Mouse (Mus musculus): ENCODE results near the gene Klf13. TPM values are rescaled to one million over a fixed set of nuclear protein-coding genes. Genes with fewer than 3 reads are reported as not detected.

Klf13 gene
- total RNA-seq, 2 experiments from 2014 or later: 148 to 154 TPM

GRCm38 (mm10) chr7:63898201-63898600 is 40.5 kb downstream of the Klf13 start:
- intact Hi-C loops (cut with DNase I): loop anchor here (5.0 to 10.0 kb wide), 2 partner anchors 39 to 143 kb away; partner anchors contain the start of gene Klf13

GRCm38 (mm10) chr7:63897655-63898054 is 41.1 kb downstream of the Klf13 start:
- intact Hi-C loops (cut with DNase I): loop anchor here (5.0 to 10.0 kb wide), 2 partner anchors 40 to 143 kb away; partner anchors contain the start of gene Klf13

More at GRCm38 (mm10) chr7:63898201-63898600, 40.5 kb downstream of the Klf13 start:
- no peak for DNase-seq (ENCODE audit: extremely low spot score in 1 of 2, low spot score in 2 of 2)

GRCm38 (mm10) chr7:63896968-63897468 is 41.7 kb downstream of the Klf13 start:
- DNase-seq (ENCODE audit: extremely low spot score in 1 of 2, low spot score in 2 of 2): peak; percentile 74 to 92
- intact Hi-C loops (cut with DNase I): loop anchor here (5.0 to 10.0 kb wide), 2 partner anchors 40 to 142 kb away; partner anchors contain the start of gene Klf13

More at GRCm38 (mm10) chr7:63897655-63898054, 41.1 kb downstream of the Klf13 start:
- no peak for DNase-seq (ENCODE audit: extremely low spot score in 1 of 2, low spot score in 2 of 2)

- intact Hi-C loops (cut with DNase I): loop anchor here (5.0 to 10.0 kb wide), 2 partner anchors 41 to 142 kb away; partner anchors contain the start of gene Klf13
- DNase-seq (ENCODE audit: extremely low spot score in 1 of 2, low spot score in 2 of 2): no peak
Measured at GRCm38 (mm10) chr7:63896276-63896967, 42.3 kb downstream of the Klf13 start.

- DNase-seq (ENCODE audit: extremely low spot score in 1 of 2, low spot score in 2 of 2): no peak
- intact Hi-C loops (cut with DNase I): loop anchor here (5.0 to 10.0 kb wide), 2 partner anchors 42 to 140 kb away; partner anchors contain the start of gene Klf13
Measured at GRCm38 (mm10) chr7:63895223-63895622, 43.5 kb downstream of the Klf13 start.

GRCm38 (mm10) chr7:63894662-63895061 is 44.1 kb downstream of the Klf13 start:
- no peak for DNase-seq (ENCODE audit: extremely low spot score in 1 of 2, low spot score in 2 of 2)
- intact Hi-C loops (cut with DNase I): loop anchor here (5.0 to 10.0 kb wide), 2 partner anchors 43 to 140 kb away; partner anchors contain the start of gene Klf13

- DNase-seq (ENCODE audit: extremely low spot score in 1 of 2, low spot score in 2 of 2): no peak
- intact Hi-C loops (cut with DNase I): loop anchor here (10.0 kb wide), 1 partner anchor 139 kb away; no protein-coding TSS in a partner anchor
Measured at GRCm38 (mm10) chr7:63893729-63894128, 45.0 kb downstream of the Klf13 start.

- DNase-seq (ENCODE audit: extremely low spot score in 1 of 2, low spot score in 2 of 2): no peak
- intact Hi-C loops (cut with DNase I): loop anchor here (10.0 kb wide), 1 partner anchor 138 kb away; no protein-coding TSS in a partner anchor
Measured at GRCm38 (mm10) chr7:63893201-63893600, 45.5 kb downstream of the Klf13 start.

- no peak for DNase-seq (ENCODE audit: extremely low spot score in 1 of 2, low spot score in 2 of 2)
- intact Hi-C loops (cut with DNase I): loop anchor here (10.0 kb wide), 1 partner anchor 137 kb away; no protein-coding TSS in a partner anchor
Measured at GRCm38 (mm10) chr7:63891488-63892075, 47.1 kb downstream of the Klf13 start.

GRCm38 (mm10) chr7:63889116-63889975 is 49.4 kb downstream of the Klf13 start:
- no peak for DNase-seq (ENCODE audit: extremely low spot score in 1 of 2, low spot score in 2 of 2)
- intact Hi-C loops (cut with DNase I): no loop called here

GRCm38 (mm10) chr7:63888674-63889073 is 50.0 kb downstream of the Klf13 start:
- no peak for DNase-seq (ENCODE audit: extremely low spot score in 1 of 2, low spot score in 2 of 2)
- intact Hi-C loops (cut with DNase I): no loop called here

- no peak for DNase-seq (ENCODE audit: extremely low spot score in 1 of 2, low spot score in 2 of 2)
- intact Hi-C loops (cut with DNase I): no loop called here
Measured at GRCm38 (mm10) chr7:63887602-63888123, 51.1 kb downstream of the Klf13 start.

- peak in 1 of 2 experiments; percentile 62 for DNase-seq (ENCODE audit: extremely low spot score in 1 of 2, low spot score in 2 of 2)
- intact Hi-C loops (cut with DNase I): no loop called here
Measured at GRCm38 (mm10) chr7:63887034-63887551, 51.6 kb downstream of the Klf13 start.

- intact Hi-C loops (cut with DNase I): no loop called here
- DNase-seq (ENCODE audit: extremely low spot score in 1 of 2, low spot score in 2 of 2): no peak
Measured at GRCm38 (mm10) chr7:63885025-63885424, 53.7 kb downstream of the Klf13 start.

GRCm38 (mm10) chr7:63882739-63883138 is 56.0 kb downstream of the Klf13 start:
- intact Hi-C loops (cut with DNase I): no loop called here
- DNase-seq (ENCODE audit: extremely low spot score in 1 of 2, low spot score in 2 of 2): no peak

- intact Hi-C loops (cut with DNase I): no loop called here
- DNase-seq (ENCODE audit: extremely low spot score in 1 of 2, low spot score in 2 of 2): peak; percentile 53 to 56
Measured at GRCm38 (mm10) chr7:63879583-63879982, 59.1 kb downstream of the Klf13 start.

GRCm38 (mm10) chr7:63877610-63878009 is 61.1 kb downstream of the Klf13 start:
- intact Hi-C loops (cut with DNase I): no loop called here
- DNase-seq (ENCODE audit: extremely low spot score in 1 of 2, low spot score in 2 of 2): no peak

- DNase-seq (ENCODE audit: extremely low spot score in 1 of 2, low spot score in 2 of 2): no peak
- intact Hi-C loops (cut with DNase I): no loop called here
Measured at GRCm38 (mm10) chr7:63876640-63877039, 62.1 kb downstream of the Klf13 start.

All from left cerebral cortex, postnatal 10 days (tissue).